Mouse (Mus musculus) T-cell, adult 66 days (primary cell): ENCODE results near the gene Olfr135. TPM values are rescaled to one million over a fixed set of nuclear protein-coding genes. Genes with fewer than 3 reads are reported as not detected.

Experiments
- total RNA-seq, 2 experiments: library from RNA; stranded (reverse); gene quantifications; 3 replicates in 1 of 2; 4 replicates in 1 of 2; pipeline ENCODE4 v1.2.4; 2023

Olfr135 gene
- total RNA-seq: not detected

GRCm38 (mm10) chr17:38204035-38204434 is at the start of gene Olfr135:
Olfr135 (plus strand) TSS chr17:38204335.

GRCm38 (mm10) chr17:38171088-38171487 is 33.0 kb upstream of the Olfr135 start, which contains the start of gene Olfr134:
Olfr134 (plus strand) TSS chr17:38171388.

Other genes with a start within 250 kb of the Olfr135 start
- not detected for gene Olfr129, start 144.3 kb upstream of the Olfr135 start, total RNA-seq
- not detected for gene Olfr130, start 140.4 kb upstream of the Olfr135 start, total RNA-seq
- not detected for gene Olfr131, start 115.6 kb upstream of the Olfr135 start, total RNA-seq
- not detected for gene Olfr132, start 69.8 kb upstream of the Olfr135 start, total RNA-seq
- gene Olfr133, start 59.1 kb upstream of the Olfr135 start, total RNA-seq: not detected
- not detected for gene Olfr134, start 32.9 kb upstream of the Olfr135 start, total RNA-seq
- gene Olfr138, start 56.7 kb downstream of the Olfr135 start, total RNA-seq: not detected
- gene Olfr137, start 103.2 kb downstream of the Olfr135 start, total RNA-seq: not detected
- not detected for gene Olfr136, start 125.5 kb downstream of the Olfr135 start, total RNA-seq
- not detected for gene Esp36, start 215.8 kb downstream of the Olfr135 start, total RNA-seq